Mouse (Mus musculus): ENCODE data around the gene Bcl7c. TPM values are rescaled to one million over a fixed set of nuclear protein-coding genes. Genes with fewer than 3 reads are reported as not detected.

Bcl7c gene
- polyA plus RNA-seq (2015; fragmentation: Nextera tagmentation; extraction: Ambion mirVana), result 26.2 and 33.1 TPM in 2 replicates

DNA sequence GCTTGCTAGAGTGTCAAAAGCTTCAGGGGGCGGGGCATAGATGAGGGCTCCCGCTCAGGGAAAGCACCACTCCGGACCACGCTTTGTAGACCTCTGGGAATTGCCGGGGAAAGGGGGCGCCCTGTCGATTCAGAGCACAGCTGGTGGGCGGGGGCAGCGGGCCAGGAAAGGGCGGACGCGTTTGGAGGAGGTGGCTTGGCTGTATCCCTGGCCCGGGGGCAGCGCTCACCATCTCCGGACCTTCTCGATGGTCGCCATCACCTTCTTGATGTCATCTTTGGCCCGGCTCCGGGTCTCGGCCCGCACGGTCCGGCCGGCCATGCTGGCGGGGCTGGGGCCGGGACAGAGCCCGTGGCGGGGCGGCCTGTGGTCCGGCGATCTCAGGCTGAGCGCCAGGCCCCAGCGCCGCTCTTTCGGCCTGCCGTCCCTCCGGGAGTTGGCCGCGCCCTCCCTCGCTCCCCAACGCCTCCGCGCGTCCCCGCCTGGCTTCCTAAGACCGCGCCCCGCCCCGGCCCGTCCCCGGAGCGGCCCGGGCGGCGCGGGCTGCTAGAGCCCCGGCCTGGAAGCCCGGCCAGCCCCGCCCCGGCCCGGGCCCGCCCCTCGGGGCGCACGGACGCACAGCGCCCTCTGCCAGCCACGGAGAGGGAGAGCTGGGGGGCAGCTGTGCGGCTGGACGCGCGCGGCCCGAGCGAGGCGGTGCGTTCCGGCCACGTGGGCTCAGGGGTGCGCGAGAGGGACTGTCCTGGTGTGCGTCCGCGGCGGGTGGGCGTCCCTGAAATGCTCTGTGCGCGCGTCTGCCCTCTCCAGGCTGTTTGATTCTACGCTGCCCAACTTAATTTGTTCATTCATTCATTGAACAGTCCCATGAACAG, at the start of gene Bcl7c:
Gene Bcl7c (minus strand): TSS at position 727 of the 872 bp plus-strand sequence.
- H3K27me3 ChIP-seq (ENCODE audit: control insufficient read depth, insufficient read depth, low read length), result no peaks in the 10 kb centered on the region
- WGBS, result under 1% methylated on average over 90 of the region's 90 CpGs
- H3K4me1 ChIP-seq (ENCODE audit: control insufficient read depth, insufficient read depth, low read length), result peaks cover 35% of the 10 kb centered on the region
- ATAC-seq (ENCODE audit: insufficient read depth, low FRiP score), result peak; percentile 88
- no peaks in the 10 kb centered on the region for H3K9me3 ChIP-seq (replicated peaks; ENCODE audit: control insufficient read depth, low read length)
- peak within 1 kb of the TSS; percentile 98 for H3K27ac ChIP-seq (ENCODE audit: low read length)
- H3K9ac ChIP-seq (ENCODE audit: low read length), result peak within 1 kb of the TSS; percentile 87
- peak within 1 kb of the TSS; percentile 72 for H3K4me3 ChIP-seq (replicated peaks; ENCODE audit: low read length)
- H3K4me2 ChIP-seq (ENCODE audit: low read depth, low read length), result peak within 1 kb of the TSS; percentile 82
- no peaks in the 10 kb centered on the region for H3K36me3 ChIP-seq (ENCODE audit: control insufficient read depth, insufficient read depth, low read length)

DNA sequence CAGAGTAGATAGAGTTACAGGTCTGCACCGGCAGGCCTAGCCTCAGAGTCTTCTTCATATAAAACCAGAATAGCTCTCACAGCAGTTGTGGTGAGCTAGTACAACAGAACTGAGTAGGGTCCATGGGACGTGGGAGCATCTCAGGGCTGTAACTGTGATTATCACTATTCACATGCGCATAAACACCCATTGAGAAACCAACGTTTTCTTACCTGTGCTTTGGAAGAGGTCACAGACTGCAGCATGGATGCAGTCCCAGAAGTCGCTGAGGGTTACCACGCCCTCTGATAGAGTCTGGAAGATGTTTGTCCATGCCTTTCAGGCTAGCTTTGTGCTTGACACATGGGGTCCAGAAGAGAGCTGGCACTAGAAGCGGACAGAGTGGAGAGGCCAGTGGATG, 45.0 kb upstream of the Bcl7c start:
- no peaks in the 10 kb centered on the region for H3K9me3 ChIP-seq (replicated peaks; ENCODE audit: control insufficient read depth, low read length)
- no peak overlapping the region for H3K4me2 ChIP-seq (ENCODE audit: low read depth, low read length)
- H3K27me3 ChIP-seq (ENCODE audit: control insufficient read depth, insufficient read depth, low read length), result no peaks in the 10 kb centered on the region
- 81% methylated on average over 7 of the region's 7 CpGs for WGBS
- ATAC-seq (ENCODE audit: insufficient read depth, low FRiP score), result no peak
- no peak overlapping the region for H3K27ac ChIP-seq (ENCODE audit: low read length)
- H3K4me1 ChIP-seq (ENCODE audit: control insufficient read depth, insufficient read depth, low read length), result no peaks in the 10 kb centered on the region; the same call in 1 of the 2 replicates
- H3K9ac ChIP-seq (ENCODE audit: low read length), result no peak overlapping the region
- peaks cover 24% of the 10 kb centered on the region for H3K36me3 ChIP-seq (ENCODE audit: control insufficient read depth, insufficient read depth, low read length)
- H3K4me3 ChIP-seq (replicated peaks; ENCODE audit: low read length), result no peak overlapping the region

DNA sequence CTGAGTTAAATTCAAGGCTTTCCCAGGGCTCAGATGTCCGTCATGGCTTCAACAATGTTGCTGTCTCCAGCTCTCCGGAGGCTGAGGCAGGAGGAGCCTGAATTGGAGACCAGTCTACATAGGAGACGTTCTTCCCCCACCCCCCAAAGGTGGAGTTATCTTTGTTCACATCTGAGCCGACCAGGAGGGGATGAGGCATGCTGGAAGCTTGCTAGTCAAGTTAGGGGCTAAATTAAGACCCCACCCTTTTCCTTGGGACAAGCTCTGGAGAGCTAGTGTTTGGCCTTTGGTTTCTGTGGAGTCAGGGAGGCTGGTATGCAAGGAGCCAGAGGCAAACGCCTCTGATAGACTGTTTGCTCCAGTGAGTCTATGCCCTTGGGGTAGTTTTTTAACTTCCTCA, 44.4 kb upstream of the Bcl7c start:
- Histone ChIP-seq H3K4me1 (ENCODE audit: control insufficient read depth, insufficient read depth, low read length) (no peaks in the 10 kb centered on the region; the same call in 1 of the 2 replicates), H3K27me3 (ENCODE audit: control insufficient read depth, insufficient read depth, low read length) (no peaks in the 10 kb centered on the region), H3K9ac (ENCODE audit: low read length) (no peak overlapping the region), H3K27ac (ENCODE audit: low read length) (no peak overlapping the region), H3K9me3 (replicated peaks; ENCODE audit: control insufficient read depth, low read length) (no peaks in the 10 kb centered on the region), H3K36me3 (ENCODE audit: control insufficient read depth, insufficient read depth, low read length) (peaks cover 24% of the 10 kb centered on the region), H3K4me2 (ENCODE audit: low read depth, low read length) (no peak overlapping the region), H3K4me3 (replicated peaks; ENCODE audit: low read length) (no peak overlapping the region)
- ATAC-seq (ENCODE audit: insufficient read depth, low FRiP score), result no peak
- WGBS, result 57% methylated on average over 5 of the region's 5 CpGs

DNA sequence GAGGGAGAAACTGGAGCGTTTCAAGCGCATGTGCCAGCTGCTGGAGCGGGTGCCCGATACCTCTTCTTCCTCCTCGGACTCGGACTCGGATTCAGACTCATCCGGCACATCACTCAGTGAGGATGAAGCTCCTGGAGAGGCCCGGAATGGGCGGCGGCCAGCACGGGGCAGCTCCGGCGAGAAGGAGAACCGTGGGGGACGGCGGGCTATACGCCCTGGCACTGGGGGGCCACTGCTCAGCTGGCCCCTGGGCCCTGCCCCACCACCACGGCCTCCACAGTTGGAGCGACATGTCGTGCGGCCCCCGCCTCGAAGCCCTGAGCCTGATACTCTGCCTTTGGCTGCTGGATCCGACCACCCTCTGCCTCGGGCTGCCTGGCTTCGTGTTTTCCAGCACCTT, 43.3 kb upstream of the Bcl7c start:
- H3K4me1 ChIP-seq (ENCODE audit: control insufficient read depth, insufficient read depth, low read length), result peaks cover 6% of the 10 kb centered on the region
- no peak for ATAC-seq (ENCODE audit: insufficient read depth, low FRiP score)
- 90% methylated on average over 27 of the region's 27 CpGs for WGBS

DNA sequence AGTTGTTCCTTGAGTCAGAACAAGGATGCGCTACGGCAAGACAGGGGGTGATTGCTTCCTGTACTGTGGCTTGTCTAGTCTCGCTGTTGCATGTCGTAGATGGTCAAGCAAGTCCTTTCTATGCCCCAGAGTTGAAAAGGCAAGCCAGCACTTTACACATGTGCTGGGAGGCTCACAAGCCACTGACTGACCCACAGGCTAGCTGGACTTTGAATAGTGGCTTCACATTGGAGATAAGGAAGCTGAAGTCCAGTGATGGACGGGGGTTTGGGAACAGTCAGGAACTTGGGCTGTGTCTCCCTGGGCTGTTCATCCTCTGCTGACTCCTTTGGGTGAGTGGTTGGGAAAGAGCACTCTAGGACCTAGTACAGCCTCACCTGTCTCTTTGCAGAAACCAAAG, 42.9 kb upstream of the Bcl7c start:
- no peak overlapping the region for H3K9ac ChIP-seq (ENCODE audit: low read length)
- H3K9me3 ChIP-seq (replicated peaks; ENCODE audit: control insufficient read depth, low read length), result no peaks in the 10 kb centered on the region
- H3K36me3 ChIP-seq (ENCODE audit: control insufficient read depth, insufficient read depth, low read length), result peaks cover 24% of the 10 kb centered on the region
- H3K4me1 ChIP-seq (ENCODE audit: control insufficient read depth, insufficient read depth, low read length), result peaks cover 6% of the 10 kb centered on the region
- no peak overlapping the region for H3K27ac ChIP-seq (ENCODE audit: low read length)
- H3K4me2 ChIP-seq (ENCODE audit: low read depth, low read length), result no peak overlapping the region
- 90% methylated on average over 5 of the region's 5 CpGs for WGBS
- H3K27me3 ChIP-seq (ENCODE audit: control insufficient read depth, insufficient read depth, low read length), result no peaks in the 10 kb centered on the region
- no peak for ATAC-seq (ENCODE audit: insufficient read depth, low FRiP score)
- no peak overlapping the region for H3K4me3 ChIP-seq (replicated peaks; ENCODE audit: low read length)

More for the DNA sequence above, 43.3 kb upstream of the Bcl7c start:
- no peaks in the 10 kb centered on the region for H3K9me3 ChIP-seq (replicated peaks; ENCODE audit: control insufficient read depth, low read length)
- no peak overlapping the region for H3K27ac ChIP-seq (ENCODE audit: low read length)
- H3K27me3 ChIP-seq (ENCODE audit: control insufficient read depth, insufficient read depth, low read length), result no peaks in the 10 kb centered on the region
- no peak overlapping the region for H3K4me2 ChIP-seq (ENCODE audit: low read depth, low read length)
- no peak overlapping the region for H3K9ac ChIP-seq (ENCODE audit: low read length)
- H3K4me3 ChIP-seq (replicated peaks; ENCODE audit: low read length), result no peak overlapping the region
- peaks cover 24% of the 10 kb centered on the region for H3K36me3 ChIP-seq (ENCODE audit: control insufficient read depth, insufficient read depth, low read length)

DNA sequence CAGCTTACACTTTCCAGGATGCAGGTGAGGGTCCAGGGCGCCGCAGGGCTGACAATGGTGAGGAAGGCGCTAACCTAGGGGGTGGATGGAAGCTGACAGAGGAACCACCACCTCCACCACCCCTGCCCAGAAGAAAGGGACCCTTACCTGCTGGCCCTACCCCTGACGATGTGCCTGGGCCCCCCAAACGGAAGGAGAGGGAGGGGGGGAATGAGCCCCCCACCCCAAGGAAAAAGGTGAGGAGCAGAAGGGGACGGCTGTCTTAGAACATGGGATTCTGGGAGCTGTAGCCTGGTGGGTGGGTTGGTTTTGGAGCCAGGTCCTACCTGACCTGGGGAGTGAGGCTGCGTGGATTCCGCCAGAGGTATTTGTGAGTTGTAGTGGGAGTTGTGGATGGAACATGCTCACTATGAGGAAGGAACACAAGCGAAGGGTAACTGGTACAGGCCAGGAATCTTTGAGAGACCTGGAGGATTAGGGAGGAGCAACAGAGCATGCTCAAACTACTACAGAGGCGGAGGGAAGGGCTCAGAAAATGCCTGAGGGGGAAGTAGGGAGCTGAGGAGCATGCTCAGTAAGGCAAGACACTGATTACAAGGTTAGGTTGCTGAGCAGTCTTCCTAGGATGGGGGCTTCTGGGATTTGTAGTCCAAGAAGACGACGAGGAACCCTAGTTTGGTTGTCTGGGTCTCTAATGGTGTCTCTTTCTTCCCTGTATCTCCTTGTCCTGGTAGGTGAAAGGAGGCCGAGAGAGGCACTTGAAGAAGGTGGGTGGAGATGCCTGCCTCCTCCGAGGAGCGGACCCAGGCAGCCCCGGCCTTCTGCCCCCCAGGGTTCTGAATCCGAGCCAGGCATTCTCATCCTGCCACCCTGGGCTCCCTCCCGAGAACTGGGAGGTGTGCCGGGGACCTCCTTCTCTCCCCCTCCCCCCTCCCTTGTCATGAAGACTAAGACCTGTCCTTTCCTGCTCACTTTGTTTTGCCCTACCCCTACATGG, 41.7 kb upstream of the Bcl7c start:
- Histone ChIP-seq H3K27ac (ENCODE audit: low read length) (no peak overlapping the region), H3K27me3 (ENCODE audit: control insufficient read depth, insufficient read depth, low read length) (no peaks in the 10 kb centered on the region), H3K4me3 (replicated peaks; ENCODE audit: low read length) (no peak overlapping the region), H3K36me3 (ENCODE audit: control insufficient read depth, insufficient read depth, low read length) (peaks cover 24% of the 10 kb centered on the region), H3K4me1 (ENCODE audit: control insufficient read depth, insufficient read depth, low read length) (peaks cover 6% of the 10 kb centered on the region), H3K4me2 (ENCODE audit: low read depth, low read length) (no peak overlapping the region), H3K9me3 (replicated peaks; ENCODE audit: control insufficient read depth, low read length) (no peaks in the 10 kb centered on the region), H3K9ac (ENCODE audit: low read length) (no peak overlapping the region)
- 82% methylated on average over 19 of the region's 19 CpGs for WGBS
- no peak for ATAC-seq (ENCODE audit: insufficient read depth, low FRiP score)

DNA sequence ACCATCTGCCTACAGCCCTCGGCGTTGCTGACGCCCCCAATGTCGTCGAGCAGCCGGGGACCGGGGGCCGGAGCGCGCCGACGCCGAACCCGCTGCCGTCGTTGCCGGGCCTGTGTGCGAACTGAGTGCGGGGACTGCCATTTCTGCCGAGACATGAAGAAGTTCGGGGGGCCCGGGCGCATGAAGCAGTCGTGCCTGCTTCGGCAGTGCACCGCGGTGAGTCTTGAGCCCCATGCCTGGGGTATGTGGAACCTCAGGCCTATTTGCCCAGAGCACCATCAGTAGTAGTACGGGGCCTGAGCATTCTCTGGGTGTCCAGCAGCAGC, 39.5 kb upstream of the Bcl7c start:
- no peak for ATAC-seq (ENCODE audit: insufficient read depth, low FRiP score)
- H3K27me3 ChIP-seq (ENCODE audit: control insufficient read depth, insufficient read depth, low read length), result no peaks in the 10 kb centered on the region
- no peak overlapping the region for H3K9ac ChIP-seq (ENCODE audit: low read length)
- no peak overlapping the region for H3K27ac ChIP-seq (ENCODE audit: low read length)
- WGBS, result 90% methylated on average over 28 of the region's 28 CpGs
- H3K4me2 ChIP-seq (ENCODE audit: low read depth, low read length), result no peak overlapping the region
- H3K9me3 ChIP-seq (replicated peaks; ENCODE audit: control insufficient read depth, low read length), result no peaks in the 10 kb centered on the region
- peaks cover 24% of the 10 kb centered on the region for H3K36me3 ChIP-seq (ENCODE audit: control insufficient read depth, insufficient read depth, low read length)
- no peak overlapping the region for H3K4me3 ChIP-seq (replicated peaks; ENCODE audit: low read length)
- H3K4me1 ChIP-seq (ENCODE audit: control insufficient read depth, insufficient read depth, low read length), result peaks cover 12% of the 10 kb centered on the region

DNA sequence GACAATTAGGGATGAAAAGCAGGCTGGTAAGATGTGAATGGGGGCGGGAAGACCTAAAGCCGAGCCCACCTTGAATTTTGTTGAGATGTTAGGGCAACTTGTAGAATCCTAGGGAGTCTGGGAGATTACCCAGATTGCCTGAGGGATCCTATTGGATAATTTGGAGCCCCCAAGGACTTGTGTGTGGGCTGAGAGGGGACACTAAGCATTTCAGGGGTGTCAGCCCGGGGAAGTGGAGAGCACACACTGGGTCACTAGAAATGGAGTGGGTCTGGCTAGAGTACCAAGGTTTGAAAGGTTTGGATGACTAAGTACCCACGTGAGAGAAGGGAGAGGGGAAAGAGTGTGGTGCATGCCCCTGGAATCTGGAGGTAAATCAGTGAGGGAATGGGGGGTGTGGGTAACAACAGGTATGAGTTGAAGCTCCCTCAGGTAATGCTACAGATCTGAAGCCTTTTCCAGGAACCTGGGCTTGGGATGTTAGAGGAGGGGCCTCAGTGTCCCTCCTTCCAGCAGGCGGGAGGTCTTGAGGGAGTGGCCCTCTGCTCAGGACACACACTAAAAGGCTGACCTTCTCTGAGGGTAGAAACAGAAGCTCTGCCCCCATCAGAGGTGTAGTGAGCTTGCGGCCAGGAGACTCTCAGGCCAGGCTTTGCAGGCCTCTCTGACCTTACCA, 39.0 kb upstream of the Bcl7c start:
- WGBS, result 41% methylated on average over 6 of the region's 6 CpGs
- H3K9me3 ChIP-seq (replicated peaks; ENCODE audit: control insufficient read depth, low read length), result no peaks in the 10 kb centered on the region
- H3K4me3 ChIP-seq (replicated peaks; ENCODE audit: low read length), result peak overlapping the region; percentile 81

More for the DNA sequence above, 39.0 kb upstream of the Bcl7c start:
- Histone ChIP-seq H3K4me1 (ENCODE audit: control insufficient read depth, insufficient read depth, low read length) (peaks cover 12% of the 10 kb centered on the region), H3K4me2 (ENCODE audit: low read depth, low read length) (peak overlapping the region; percentile 80), H3K27me3 (ENCODE audit: control insufficient read depth, insufficient read depth, low read length) (no peaks in the 10 kb centered on the region), H3K9ac (ENCODE audit: low read length) (peak overlapping the region; percentile 85), H3K27ac (ENCODE audit: low read length) (peak overlapping the region; percentile 82; the same call in 1 of the 2 replicates), H3K36me3 (ENCODE audit: control insufficient read depth, insufficient read depth, low read length) (peaks cover 24% of the 10 kb centered on the region)
- no peak for ATAC-seq (ENCODE audit: insufficient read depth, low FRiP score)
